Mouse (Mus musculus) WW6 (cell line): ENCODE measurements around the gene Ino80d.

Experiments
- DNase-seq: peaks from one replicate; pipeline ENCODE4 v3.0.0-alpha.2; 2013; ENCODE audit warnings: low read depth, low spot score

The Ino80d gene

GRCm38 (mm10) chr1:63107614-63108327 is 6.7 kb downstream of the Ino80d start:
- DNase-seq = no peak

DNA sequence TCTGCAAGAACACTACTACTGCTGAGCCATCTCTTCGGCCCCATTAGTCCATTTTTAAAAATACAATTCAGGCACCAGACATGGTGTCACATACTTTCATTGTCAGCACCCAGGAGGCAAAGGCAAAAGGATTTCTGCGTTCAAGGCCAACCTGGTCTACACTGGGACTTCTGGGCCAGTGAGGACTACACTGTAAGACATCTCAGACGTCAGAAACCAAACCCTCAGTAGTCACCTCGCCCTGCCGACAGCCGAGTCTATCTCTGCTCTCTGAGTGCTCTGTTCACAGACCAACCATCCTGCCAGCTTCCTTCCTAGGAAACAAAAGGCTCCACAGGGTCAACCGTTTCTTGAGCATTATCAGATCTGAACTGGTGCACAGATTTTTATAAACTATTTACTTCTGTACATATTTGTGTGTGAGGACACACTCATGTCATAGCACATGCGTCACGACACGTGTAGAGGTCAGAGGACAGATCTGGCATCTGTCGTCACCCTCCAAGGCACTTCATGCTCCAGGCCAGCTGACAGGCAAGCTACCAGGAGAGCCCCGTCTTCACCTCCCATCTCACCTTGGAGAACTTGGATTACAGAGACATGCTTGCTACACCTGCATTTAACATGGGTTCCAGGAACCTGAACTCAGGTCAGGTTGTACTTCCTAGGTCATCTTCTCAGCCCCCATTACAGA is 11.6 kb downstream of the Ino80d start:
- DNase-seq = no peak

DNA sequence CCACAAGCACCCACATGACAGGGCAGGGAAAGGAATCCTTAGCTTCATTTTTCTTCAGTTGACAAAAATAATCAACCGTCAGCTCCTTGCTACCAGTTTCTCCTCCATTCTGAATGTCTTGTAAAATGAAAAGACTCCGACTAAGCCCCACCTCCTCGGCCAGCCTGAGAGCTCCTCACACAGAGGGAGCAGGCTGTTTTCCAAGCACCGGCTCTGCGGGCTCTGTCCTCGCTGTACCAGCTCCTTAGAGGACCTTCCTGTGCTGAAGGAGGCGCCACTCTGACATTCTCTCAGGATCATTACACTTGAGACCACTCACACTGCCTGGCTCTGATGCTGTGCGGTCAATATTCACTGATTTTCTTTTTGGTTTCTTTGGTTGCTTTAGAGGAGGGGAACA is 14.3 kb downstream of the Ino80d start:
- DNase-seq = no peak

GRCm38 (mm10) chr1:63098831-63099230 is 15.6 kb downstream of the Ino80d start:
- DNase-seq = no peak

DNA sequence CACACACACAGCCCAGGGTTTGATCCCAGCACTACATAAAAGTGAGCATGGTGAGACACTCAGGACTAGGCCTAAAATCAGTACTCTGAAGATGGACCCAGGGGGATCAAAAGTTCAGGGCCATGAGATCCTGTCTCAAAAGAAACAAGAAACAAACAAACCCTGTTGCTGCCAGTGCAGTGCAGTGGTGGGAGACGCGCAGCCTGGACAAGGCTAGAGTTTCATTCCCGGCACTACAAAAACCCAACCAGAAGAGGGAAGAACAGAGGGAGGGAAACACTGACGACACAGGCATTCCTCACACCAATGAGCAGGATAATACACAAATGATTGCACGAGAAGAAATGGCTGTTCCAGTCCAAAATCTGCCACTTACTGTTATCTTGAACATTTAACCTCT is 18.4 kb downstream of the Ino80d start:
- DNase-seq = no peak

- DNase-seq = no peak
These were observed 24.7 kb downstream of the Ino80d start for GRCm38 (mm10) chr1:63089795-63090194.

- no peak for DNase-seq
These were observed 25.9 kb downstream of the Ino80d start for GRCm38 (mm10) chr1:63088614-63089013.

GRCm38 (mm10) chr1:63080277-63080676 is 34.2 kb downstream of the Ino80d start:
- no peak for DNase-seq

DNA sequence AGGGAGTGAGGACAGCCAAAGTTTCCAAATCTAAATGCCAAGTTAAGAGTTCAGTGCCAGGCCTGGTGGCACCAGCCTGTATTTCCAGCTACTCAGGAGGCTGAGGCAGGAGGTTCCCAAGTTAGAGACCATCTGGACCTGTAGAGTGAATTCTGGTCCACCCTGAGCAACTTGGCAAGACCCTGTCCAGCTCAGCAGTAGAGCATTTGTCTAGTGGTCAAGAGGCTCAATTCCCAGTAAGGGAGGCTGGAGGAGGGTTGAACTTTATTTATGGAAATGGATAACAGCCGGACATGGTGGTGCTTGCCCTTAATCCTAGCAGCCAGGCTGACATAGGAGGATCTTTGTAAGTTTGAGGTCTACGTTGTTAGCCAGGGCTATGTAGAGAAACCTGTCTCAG is 38.1 kb downstream of the Ino80d start:
- DNase-seq = no peak

DNA sequence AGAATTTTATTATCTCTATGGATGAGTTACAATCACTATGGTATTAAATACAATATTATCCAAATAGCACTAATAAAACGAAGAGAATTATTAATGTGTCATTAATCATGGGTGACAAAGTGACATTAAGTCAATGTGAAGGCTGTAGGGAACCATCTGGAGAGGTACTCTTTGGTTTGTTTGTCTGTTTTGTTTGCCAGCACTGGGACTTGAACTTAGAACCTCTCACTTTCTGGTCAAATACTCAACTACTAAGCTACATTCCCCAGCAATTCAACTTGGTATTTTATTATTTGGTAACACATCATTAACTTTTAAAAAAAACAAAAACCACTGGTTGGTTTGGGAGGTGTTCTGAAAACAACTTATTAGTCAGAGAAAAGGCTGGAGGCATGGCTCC is 43.1 kb downstream of the Ino80d start:
- DNase-seq = no peak

DNA sequence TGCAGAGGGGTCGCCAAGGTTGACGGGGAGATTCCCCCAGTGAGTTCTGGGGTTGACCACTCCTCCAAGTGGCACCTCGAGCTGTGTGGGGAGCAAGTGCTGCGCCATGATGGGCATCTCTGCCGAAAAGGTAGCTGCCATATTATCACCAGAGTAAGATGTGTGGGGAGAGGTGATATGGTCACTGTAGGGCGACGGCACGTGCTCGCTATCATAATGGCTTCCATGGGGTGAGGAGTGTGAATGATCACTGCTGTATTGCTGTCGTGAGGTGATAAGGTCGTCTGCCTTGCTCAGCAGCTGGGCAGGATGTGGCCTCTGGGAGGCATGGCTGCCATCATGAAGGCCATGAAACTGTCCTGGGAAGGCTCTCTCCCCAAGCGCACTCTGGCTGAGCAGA is 56.1 kb downstream of the Ino80d start:
- no peak for DNase-seq

GRCm38 (mm10) chr1:63057849-63058248 is 56.6 kb downstream of the Ino80d start:
- peak; percentile 9 for DNase-seq

DNA sequence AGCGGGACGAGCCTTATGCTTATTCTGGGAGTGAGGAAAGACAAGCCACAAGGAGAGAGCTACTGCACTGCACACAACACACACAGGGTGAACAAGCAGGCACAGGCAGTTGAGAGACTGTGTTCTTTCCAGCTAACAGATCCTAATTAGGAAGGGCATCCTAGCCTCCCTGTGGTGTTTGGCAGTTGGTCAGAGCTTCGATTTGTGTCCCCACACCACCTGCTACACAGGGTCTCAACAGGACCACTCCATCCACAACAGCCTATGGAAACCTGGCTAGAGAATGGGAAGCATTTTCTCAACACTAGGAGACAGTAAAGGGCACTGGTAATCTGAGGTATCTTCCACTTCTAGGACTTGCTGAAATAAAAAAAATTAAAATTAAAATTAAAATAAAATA is 57.1 kb downstream of the Ino80d start:
- no peak for DNase-seq

DNA sequence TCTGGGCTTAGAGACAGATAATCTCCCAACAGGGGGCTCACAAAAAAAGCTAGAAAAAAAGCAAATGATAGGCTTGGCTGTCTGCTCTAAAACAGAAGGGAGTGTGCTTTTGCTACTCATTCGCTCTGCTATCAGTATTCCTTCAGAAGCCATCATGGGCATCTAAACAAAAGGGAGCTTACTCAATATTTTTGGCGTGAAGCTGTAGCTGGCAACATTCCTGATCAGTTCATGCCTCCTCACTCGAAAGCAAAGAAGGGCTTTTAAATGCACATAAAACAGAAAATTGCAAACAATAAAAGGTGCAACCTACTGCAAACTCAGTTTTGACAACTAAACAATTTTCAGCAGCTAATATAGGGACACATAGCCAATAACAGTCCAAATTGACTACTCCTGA is 59.1 kb downstream of the Ino80d start:
- no peak for DNase-seq

DNA sequence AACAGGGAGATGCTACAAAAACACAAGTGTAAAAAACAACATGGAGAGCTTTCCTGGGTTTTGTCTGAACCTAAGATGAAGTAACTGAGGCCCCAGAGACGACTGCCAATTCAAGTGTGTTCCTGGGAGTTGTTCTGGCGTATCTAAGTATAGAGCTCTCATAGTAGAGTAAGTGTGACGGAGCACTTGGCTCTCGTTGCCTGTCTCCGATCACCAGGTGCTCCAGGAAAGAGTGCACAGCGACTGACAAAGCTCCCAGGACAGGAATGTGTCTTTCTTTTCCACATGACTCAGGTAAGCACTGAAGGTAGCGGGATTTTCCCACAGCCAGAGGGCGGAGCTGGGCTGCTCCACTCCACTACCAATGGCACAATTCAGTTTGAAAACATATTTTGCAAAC is 63.6 kb downstream of the Ino80d start:
- DNase-seq = no peak

DNA sequence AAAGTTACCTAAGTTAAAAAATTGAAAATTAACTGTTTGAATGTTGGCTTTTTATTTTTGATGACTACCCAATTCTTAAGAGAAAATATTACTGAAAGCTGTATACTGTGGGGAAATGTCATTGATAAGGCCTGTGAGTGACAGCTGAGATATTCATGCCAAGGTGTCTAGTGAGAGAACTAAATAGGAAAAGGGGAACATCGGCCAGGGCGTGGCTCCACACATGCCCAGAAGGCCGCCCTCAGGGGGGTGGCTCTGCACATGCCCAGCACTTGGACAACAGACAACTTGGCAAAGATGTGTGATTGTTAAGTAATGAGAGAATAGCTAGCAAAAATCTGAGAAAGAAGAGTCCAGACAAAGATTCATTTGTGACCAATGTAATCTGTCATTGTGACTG is 64.5 kb downstream of the Ino80d start:
- DNase-seq = no peak

DNA sequence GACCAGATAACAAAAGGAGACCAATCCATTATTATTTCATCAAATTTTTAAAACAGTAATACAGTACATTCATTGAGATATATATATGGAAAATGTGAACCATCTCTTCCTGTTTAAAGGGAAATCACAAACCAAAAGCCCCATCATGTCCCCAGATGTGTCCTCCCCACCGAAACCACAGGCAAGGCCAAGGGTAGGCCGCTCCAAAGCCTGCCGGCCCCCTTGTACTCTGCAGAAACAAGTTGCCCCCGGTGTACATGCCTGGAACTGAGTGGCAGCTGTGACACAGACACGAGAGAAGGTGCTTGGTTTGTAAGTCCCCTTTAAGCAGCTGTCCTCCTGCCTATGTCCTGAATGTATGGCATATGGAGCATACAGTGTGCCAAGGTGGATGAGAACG is 66.5 kb downstream of the Ino80d start:
- no peak for DNase-seq

GRCm38 (mm10) chr1:63032929-63033328 is 81.5 kb downstream of the Ino80d start:
- DNase-seq = no peak

DNA sequence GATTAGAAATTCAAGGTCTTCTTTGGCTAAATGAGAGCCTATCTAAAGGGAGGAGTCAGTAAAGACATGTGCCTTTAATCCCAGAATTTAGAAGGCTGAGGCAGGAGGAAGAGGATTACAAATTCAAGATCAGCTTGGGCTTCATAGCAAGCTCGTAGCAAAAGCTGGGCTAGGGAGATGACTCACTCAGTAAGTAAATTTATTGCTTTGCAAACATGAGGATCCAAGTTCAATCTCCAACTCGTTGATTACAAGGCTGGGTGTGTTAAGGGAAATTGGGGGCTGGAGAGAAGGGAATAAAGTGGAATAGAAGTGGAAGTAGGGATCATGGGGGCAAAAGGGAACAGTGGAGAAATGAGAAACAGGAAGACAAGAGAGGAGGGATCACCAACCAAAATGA is 94.6 kb downstream of the Ino80d start:
- no peak for DNase-seq

- DNase-seq = no peak
These were observed 109.3 kb downstream of the Ino80d start for GRCm38 (mm10) chr1:63005013-63005646.

GRCm38 (mm10) chr1:63001874-63002273 is 112.6 kb downstream of the Ino80d start:
- DNase-seq = no peak

GRCm38 (mm10) chr1:62993348-62993747 is 121.1 kb downstream of the Ino80d start:
- no peak for DNase-seq

DNA sequence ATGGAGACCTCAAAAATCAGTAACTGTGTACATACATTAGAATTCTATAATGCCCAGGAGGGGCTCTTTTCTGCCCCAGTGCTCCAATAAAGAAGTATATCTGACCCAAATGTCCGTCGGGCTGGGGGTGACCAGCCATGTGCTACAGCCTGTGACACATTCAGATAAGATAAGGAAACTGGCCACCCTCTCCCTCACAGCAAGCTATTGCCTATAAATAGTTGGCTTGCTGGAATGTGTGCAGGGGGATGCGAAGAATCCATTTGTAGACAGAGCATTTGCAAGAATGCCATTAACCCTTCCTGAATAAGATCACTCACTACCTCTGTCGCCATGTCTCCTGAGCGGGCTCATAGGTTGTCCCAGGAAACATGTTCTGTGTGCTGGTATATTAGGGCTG is 121.8 kb downstream of the Ino80d start:
- DNase-seq = no peak
